Mouse (Mus musculus) kidney, postnatal 4 days (tissue): ENCODE measurements around the gene C87977.
"Not testable (repeated sequence)": the region's sequence is repeated elsewhere in the genome, so short reads cannot be mapped to it uniquely, and the experiment has no call there.

Experiments used
- DNase-seq, 2 experiments: peaks; one replicate each; pipeline ENCODE4 v3.0.0; 2021; ENCODE audit warnings: mixed read lengths in 2 of 2

Gene C87977

DNA sequence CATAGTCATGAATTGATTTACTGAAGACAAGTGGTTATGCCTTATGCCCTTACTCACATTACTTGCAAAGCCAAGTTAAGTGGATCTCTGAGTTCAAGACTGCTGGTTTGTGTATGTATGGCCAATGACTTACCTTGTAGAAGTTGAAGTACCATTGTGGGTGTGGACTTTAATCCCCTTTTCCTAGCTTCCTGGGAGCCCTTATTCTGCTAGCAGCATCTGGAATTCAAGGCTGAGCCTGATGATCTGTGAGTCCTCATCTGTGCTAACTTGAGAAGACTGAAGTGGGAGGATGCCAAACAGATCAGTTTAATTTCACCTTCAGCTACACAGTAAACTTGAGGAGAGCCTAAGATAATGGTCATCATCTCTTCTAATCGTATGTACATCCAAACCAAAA is at the start of gene C87977:
TSS of gene C87977 (minus strand) at position 101 of the 400 bp plus-strand sequence.
- not testable (repeated sequence) for DNase-seq

GRCm38 (mm10) chr4:144254768-144255167 is 41.6 kb upstream of the C87977 start:
- DNase-seq = not testable (repeated sequence)

DNA sequence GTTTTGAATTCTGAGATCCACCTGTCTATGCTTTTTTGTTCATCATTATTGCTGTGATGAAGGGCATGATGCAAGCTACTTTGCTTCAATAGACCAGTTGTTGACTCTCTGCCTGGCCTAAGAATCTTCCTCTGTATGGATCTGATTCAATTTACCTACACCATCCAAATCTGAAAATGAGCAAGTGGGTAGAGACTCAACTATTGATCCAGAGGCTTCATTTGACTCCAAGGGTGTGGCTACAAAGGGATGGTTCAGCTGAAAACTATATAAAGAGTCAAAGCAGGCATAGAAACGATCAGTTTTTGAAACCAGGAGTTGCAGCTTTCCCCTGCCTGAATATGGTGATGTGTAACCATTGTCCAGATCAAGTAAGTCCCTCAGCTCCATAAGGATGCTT is 22.7 kb downstream of the C87977 start, which contains the start of gene Oog2:
TSS of gene Oog2 (plus strand) at position 301 of the 400 bp plus-strand sequence.
- no peak for DNase-seq

- no peak for DNase-seq
Observed at GRCm38 (mm10) chr4:144162563-144162962, 50.6 kb downstream of the C87977 start, which contains the start of gene Oog3. Oog3 (minus strand) TSS chr4:144162663.
